Mouse (Mus musculus): ENCODE data around the gene Tulp1.
"Not testable (repeated sequence)": the region's sequence is repeated elsewhere in the genome, so short reads cannot be mapped to it uniquely, and the experiment has no call there.

GRCm38 (mm10) chr17:28330590-28330989 lies 34.4 kb downstream of the Tulp1 start:
- TF ChIP-seq POLR2A (IDR thresholded peaks at IDR 0.05; ENCODE audit: extremely low read depth, insufficient read depth, low read length); CTCF (IDR thresholded peaks at IDR 0.05; ENCODE audit: low read depth, low read length): not testable (repeated sequence)

Measured in liver, adult 2 months (tissue).